Mouse (Mus musculus) kidney, adult 18-20 months (tissue): ENCODE data around the gene Mylip.

ENCODE experiments used
- DNase-seq: peaks from one replicate; pipeline ENCODE4 v3.0.0; 2021

Mylip gene

GRCm38 (mm10) chr13:45391854-45392454, 2.4 kb downstream of the Mylip start:
- DNase-seq: peak; percentile 85

GRCm38 (mm10) chr13:45394221-45394768, 4.8 kb downstream of the Mylip start:
- DNase-seq: no peak

GRCm38 (mm10) chr13:45396724-45397123, 7.2 kb downstream of the Mylip start:
- no peak for DNase-seq

GRCm38 (mm10) chr13:45397240-45397639, 7.7 kb downstream of the Mylip start:
- DNase-seq: no peak

GRCm38 (mm10) chr13:45397896-45398805, 8.6 kb downstream of the Mylip start:
- DNase-seq: no peak

GRCm38 (mm10) chr13:45400700-45401099, 11.2 kb downstream of the Mylip start:
- DNase-seq: no peak

DNA sequence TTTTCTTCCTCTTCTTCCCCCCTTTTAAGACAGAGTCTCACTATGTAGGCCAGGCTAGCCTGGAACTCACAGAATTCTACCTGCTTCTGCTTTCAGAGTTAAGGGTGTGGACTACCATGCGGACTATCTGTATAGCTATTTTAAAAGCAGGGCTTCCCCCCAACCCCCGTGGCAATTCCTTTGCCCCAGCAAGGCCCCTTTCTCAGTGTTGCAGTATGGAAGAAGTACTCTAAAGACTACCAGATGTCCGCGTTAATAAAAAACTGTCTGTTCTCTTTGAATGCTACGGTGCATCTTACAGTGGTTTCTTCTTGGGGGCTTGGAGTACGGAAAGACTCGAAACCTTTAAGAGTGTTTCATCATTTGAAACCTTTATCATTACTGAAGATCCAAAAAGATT, 12.3 kb downstream of the Mylip start:
- no peak for DNase-seq

DNA sequence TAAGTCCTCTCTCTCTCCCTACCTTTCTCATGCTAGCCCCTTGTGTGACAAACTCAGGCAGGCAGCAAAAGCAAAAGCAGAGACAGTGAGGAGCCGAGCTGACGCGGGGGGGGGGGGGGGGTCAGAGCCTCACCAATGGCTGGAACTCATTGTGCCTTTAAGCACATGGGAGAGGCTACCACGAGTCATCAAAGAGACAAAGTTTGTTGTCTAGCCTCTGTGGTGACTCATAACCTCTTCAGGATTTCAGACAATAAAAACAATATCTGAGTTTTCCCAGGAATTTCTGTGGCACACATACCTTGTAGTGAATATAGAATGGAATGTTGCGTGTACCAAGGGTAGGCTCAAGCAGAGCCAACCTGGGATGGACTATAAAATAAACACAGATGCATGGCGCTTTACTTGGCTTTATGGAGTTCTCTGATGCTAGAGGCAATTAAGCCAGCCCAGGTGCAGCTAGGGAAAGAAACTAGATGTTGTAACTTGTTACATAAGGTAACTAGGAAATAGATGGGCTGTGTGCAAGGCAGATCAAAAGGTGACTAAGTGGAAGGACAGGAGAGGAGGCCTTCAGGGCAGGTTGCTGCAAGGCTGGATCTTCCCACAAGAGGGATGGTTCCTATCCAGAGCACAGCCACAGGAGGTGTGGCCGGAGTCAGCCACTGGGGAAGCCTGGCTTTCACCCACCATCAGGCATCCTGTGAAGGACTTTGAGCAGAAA, 12.9 kb downstream of the Mylip start:
- DNase-seq: no peak

GRCm38 (mm10) chr13:45404269-45404668, 14.7 kb downstream of the Mylip start:
- DNase-seq: no peak

DNA sequence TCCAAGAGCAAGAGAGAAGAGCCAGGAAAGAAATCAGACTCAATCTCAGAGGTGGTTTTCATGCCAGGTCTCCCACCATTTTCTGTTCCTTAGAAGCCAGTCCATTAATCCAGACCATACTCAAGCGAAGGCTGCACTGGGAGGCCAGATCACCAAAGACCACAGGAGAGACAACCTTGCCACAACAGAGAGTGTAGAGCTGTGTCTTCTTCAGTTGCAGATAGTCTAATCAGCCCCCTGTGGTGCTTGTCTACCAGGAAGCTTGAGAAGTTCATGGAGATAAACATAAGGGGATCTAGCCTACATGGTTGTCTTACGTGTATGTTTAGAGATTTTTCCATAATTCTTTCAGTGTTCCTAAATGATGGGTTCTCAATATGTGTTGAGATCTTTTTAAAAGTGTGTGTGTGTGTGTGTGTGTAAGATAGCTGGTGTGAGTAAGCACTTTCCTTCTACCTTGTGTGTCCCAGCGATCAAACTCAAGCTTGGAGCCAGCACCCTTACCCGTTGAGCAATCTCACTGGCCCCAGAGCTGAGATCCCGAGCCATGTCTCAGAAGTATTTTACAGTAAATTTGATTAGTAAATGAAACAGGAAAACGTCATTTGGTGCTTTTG, 15.8 kb downstream of the Mylip start:
- DNase-seq: no peak

- no peak for DNase-seq
Measured at GRCm38 (mm10) chr13:45406289-45406688, 16.7 kb downstream of the Mylip start.

DNA sequence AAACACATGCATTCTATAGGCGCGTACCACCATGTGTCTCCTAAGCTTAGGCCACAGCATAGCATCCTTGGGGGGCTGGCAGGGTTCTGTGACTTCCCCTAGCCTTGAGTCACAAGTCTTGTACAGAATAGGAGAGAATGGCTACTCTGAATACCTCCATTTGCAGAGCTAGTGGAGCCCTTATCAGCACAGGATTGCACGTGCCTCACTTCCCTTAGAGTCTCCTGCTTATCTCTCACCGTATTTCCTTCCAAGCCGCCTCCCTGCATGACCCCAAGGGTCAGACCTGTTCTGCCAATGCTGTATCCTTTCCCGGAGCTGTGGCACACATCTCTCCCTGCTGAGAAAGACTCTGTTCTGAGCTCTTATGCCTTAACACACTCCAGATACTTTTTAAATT, 17.2 kb downstream of the Mylip start:
- no peak for DNase-seq

- DNase-seq: no peak
Measured at GRCm38 (mm10) chr13:45410936-45411335, 21.4 kb downstream of the Mylip start.

- no peak for DNase-seq
Measured at GRCm38 (mm10) chr13:45413066-45413465, 23.5 kb downstream of the Mylip start.

- DNase-seq: no peak
Measured at GRCm38 (mm10) chr13:45414031-45414430, 24.5 kb downstream of the Mylip start.

GRCm38 (mm10) chr13:45416621-45417057, 27.1 kb downstream of the Mylip start:
- DNase-seq: no peak

GRCm38 (mm10) chr13:45418986-45419385, 29.4 kb downstream of the Mylip start:
- DNase-seq: no peak

DNA sequence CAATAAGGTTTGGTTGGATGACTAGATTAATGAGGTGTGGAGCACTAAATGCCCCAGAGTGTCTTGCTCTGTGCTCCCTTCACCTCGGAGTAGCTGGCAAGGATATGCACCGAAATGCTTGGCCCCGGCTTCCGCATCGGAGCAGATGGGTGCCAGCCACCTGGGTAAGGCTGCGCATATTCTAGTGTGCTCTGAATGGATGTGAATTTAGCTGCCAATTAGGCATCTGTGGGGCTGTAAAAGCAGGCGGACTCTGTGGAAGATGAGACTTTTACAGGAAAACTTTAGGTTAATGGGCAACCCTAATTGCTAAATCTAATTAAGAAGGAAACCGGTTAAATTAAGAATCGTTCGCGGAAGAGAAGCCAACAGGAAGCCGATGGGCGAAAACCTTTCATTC, 32.7 kb downstream of the Mylip start:
- DNase-seq: no peak

- no peak for DNase-seq
Measured at GRCm38 (mm10) chr13:45422709-45423108, 33.2 kb downstream of the Mylip start.

DNA sequence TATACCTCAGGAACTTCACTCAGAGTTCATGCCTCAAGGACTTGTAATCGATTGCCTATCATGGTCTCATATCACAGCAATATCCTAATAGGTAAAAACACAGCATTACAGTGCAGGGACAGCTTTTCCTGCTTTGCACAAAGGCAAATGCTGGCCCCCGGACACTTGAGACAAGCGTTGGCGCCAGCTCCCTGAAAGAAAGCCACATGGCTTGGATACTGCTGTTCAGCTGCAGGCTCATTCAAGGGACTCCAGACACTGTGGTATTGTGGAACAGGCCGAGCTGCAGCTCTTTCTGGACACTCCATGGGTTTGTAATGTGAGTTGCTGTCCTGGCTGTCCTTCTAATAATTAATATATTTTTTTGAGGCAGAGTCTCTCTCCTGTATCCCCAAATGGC, 34.4 kb downstream of the Mylip start:
- DNase-seq: no peak

GRCm38 (mm10) chr13:45429239-45429638, 39.7 kb downstream of the Mylip start:
- no peak for DNase-seq

DNA sequence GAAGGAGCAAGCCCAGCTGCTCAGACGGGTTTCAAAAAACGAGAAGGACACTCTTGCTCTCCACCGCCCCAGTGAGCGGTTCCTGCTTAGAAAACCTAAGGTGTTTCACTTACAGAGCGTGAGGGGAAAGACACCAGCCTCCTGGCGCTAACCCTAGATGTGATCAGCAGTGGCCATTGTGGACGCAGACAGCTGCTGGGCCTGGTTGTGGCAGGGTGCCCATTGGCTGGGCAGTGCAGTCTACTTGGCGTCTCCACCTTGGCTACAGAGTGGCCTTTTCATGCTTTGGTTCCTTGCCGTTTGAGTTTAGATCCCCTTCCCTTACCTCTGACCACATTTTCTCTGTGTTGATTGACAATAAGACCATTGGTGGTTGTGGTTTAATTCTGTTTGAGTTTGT, 47.6 kb downstream of the Mylip start:
- no peak for DNase-seq

DNA sequence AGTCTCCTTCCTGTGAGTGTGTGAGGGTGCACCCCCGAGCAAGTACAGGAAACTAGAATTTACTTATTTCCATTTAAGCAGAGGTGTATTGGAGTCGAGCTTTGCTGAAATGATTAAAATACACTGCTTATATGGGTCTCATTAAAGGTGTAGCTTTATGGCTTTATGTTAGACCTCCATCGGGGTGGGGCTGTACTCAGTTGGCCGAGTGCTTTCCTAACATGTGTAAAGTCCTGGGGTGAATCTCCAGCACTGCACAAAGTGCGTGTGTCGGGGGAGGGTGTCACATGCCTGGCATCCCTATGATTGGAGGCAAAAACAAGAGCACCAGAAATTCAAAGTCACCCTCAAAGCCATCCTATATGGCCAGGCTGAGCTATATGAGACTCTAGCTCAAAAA, 49.3 kb downstream of the Mylip start:
- DNase-seq: no peak
